Mouse (Mus musculus) left cerebral cortex, postnatal 10 days (tissue): ENCODE measurements around the gene Ttll11. TPM values are rescaled to one million over a fixed set of nuclear protein-coding genes. Genes with fewer than 3 reads are reported as not detected.

Source experiments
- DNase-seq, 2 experiments: peaks; one replicate each; pipeline ENCODE4 v3.0.0; 2021 to 2022; ENCODE audit warnings: low spot score in 2 of 2, mixed read lengths in 1 of 2; ENCODE audit errors: extremely low spot score in 1 of 2
- intact Hi-C: fragments of 180-260 bp; cut with DNase I; formaldehyde crosslinking; loops from one replicate; pipeline ENCODE4 v1.15.1; 2025
- total RNA-seq, 2 experiments: library from RNA; stranded (reverse); gene quantifications; 2 replicates each; pipeline ENCODE4 v1.2.3; 2021

Ttll11 gene
- total RNA-seq, 2 experiments from 2014 or later: 16.1 to 16.3 TPM

DNA sequence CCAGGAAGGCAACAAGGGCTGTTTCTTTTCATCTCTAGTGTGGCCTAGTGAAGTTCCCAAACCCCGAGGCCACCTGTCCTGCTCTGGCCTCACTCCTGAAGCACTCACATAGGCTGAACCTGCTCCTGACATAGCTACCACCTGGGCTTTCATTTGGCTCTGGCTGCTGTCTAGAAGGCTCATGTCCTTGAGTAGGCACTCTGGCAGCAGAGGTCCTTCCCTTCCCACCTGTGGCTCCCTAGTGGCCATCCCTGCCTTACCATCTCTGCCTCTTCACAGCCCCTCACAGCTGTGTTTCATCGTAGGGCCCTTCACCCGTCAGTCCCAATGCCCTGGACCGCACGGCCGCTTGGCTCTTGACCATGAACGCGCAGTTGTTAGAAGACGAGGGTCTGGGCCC lies 258.8 kb downstream of the Ttll11 start:
- no peak for DNase-seq
- intact Hi-C loops: no loop called here

DNA sequence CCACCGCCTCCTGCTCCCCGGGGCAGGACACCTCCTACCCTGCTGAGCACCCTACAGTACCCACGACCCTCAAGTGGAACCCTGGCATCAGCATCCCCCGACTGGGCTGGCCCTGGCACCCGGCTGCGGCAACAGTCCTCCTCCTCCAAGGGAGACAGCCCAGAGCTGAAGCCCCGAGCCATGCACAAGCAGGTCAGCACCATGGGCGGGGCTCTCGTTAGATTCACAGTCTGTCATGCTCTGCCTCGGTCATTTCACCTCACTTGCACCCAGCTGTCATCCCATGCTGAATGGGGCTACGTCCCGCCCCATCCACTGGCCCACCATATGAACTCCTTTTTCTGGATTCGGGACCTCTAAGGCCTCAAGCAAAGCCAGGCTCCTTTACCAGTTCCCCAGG lies 259.2 kb downstream of the Ttll11 start:
- intact Hi-C loops: no loop called here
- DNase-seq: no peak

DNA sequence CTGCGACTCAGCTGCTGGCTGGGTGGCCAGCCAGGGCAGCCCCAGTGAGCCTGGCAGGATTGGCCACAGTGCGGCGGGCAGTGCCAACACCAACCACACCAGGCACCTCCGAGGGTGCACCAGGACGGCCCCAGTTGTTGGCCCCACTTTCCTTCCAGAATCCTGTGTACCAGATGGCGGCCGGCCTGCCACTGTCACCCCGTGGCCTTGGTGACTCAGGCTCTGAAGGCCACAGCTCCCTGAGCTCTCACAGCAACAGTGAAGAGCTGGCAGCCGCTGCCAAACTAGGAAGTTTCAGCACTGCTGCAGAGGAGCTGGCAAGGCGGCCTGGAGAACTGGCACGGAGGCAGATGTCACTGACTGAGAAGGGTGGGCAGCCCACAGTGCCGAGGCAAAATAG lies 259.6 kb downstream of the Ttll11 start:
- intact Hi-C loops: no loop called here
- DNase-seq: peak; percentile 34 to 53

DNA sequence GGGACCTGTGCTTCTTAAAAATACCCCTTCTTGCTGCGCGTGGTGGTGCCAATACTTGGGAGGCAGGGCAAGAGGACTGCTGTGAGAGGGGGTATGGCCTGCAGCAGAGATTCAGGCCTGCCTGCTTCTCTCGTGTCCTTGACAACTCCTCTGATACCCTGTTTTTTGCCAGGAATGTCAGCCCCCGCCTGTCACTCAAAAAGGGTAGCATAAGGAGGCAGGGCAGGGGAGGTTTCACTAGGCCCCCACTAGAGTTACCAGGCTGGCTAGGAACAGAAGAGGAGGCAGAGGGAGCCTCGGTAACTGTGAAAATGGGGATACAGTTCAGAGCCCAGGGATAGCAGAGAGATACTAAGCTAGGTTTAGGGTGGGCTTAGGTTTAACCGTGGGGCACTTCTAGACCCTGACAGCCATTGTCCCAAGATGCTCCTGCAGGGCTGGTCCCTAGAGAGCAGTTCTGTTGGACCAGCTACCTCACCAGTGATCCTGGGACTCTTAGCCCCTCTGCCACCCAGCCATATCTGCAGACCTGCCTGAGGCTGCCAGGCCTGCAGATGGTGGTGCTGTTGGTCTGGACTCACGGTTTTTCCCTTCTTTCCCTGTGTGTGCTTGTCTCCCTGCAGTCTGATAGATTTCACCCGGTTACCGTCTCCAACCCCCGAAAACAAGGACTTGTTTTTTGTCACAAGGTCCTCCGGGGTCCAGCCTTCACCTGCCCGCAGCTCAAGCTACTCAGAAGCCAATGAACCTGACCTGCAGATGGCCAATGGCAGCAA lies 260.3 kb downstream of the Ttll11 start:
- intact Hi-C loops: no loop called here
- no peak for DNase-seq

DNA sequence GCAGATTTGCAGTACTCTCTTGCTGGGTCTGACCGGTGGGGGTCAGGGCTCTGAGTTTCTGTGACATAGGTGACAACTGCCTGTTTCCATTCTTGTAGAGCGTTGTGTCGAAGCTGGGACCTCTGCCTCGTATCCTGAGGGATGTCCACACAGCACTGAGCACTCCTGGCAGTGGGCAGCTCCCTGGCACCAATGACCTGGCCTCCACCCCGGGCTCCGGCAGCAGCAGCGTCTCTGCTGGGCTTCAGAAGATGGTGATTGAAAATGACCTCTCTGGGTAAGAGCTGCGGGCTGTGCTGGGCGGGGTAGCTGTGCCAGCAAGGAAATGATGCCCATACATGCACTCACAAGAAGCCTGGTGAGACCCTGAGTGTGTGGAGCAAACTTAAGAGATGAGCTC lies 261.1 kb downstream of the Ttll11 start:
- intact Hi-C loops: no loop called here

DNA sequence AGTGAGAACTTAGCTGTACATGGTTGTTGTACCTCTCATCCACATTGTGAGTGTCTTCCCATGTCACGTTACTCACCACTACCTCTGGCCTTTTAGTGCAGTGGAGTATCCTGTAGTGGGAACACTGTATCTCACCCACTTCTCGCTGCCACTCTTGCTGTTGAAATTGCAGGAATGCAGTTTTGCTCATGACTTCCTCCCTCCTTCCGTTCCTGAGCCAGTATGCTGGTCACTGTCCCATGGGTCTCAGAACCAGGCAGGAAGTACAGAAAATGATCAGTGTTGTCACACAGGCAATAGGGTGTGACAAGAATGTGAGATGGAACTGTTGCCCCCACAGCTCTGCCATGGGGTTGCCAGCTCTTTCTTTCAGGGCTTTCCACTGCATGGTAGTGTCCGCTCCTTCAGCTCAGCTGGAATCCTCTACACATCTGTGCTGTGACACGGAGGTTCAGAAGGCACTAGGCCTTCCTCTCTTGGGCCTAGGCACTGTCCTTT lies 261.7 kb downstream of the Ttll11 start:
- no peak for DNase-seq
- intact Hi-C loops: no loop called here

More for the DNA sequence above, 261.1 kb downstream of the Ttll11 start:
- DNase-seq: no peak

DNA sequence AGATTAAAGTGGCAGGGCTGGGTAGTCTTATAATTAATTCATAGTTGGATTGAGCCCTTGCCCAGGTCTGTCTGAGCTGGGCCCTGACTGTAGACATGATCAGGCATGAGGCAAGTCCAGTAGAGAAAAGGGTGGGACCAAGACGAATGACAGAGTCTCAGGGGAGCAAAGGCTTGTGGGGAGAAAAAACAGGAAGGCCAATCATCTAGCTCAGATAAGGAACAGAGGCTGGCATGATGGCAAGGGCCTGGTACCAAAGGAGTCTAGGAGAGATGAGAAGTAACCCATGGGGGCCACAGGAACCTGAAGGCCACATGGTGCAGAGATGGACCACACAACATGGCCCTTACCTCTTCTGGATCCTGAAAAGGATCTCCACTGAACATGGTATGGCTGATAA lies 263.5 kb downstream of the Ttll11 start:
- no peak for DNase-seq
- intact Hi-C loops: no loop called here

DNA sequence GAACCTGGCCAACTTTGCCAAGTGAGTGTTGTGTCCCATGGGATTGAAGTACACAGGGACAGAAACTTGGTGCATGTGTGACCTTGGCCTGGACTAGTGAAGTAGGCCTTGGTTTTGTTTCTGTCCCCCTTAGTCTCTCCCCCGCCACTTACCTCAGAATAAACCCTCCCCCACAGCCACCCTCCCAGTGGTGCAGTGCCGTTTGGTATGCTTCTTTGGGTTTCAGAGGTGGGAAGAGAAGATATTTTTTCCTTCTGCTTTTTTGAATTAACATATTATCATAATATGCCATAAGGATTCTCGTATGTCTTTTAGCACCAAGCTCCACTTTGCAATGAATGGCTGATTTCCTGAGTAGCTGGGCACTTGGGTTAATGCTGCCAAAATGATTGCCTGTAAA lies 264.2 kb downstream of the Ttll11 start:
- DNase-seq: no peak
- intact Hi-C loops: no loop called here

DNA sequence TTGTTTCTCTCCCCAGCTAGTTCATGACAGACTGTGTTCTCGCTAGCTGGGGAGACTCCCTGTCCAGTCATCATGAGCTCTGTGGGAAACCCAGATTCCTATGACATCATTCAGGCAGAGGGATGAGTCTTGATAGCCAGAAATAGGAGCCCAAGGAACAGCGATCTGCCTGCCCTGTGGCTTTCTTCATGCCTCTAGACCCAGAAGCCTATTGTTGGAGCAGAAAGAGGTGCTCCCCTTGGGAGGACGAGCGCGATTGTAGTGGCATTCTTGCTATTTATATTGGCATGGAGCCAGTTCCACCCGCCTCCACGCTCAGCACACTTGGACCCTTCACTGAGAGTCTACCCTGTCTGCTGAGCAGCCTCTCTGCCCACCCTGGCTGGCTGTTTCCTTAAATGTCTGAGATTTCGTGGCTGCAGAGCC lies 265.0 kb downstream of the Ttll11 start:
- no peak for DNase-seq
- intact Hi-C loops: no loop called here

DNA sequence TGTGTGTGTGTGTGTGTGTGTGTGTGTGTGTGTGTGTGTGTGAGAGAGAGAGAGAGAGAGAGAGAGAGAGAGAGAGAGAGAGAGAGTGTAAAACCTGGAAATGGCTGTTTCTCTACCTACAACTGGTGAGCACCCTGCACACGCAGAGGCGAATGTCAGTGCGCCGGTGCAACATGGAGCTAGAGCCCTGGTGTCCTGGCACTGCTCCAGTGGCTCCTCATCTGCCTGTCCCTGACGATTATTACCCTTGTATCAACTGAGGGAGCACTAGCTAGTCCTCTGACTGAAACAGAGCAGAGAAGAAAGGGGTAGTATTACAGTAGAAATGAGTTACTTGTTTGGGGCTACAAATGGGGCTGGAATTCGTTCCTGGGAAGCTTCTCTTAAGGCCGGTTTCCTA lies 266.3 kb downstream of the Ttll11 start:
- DNase-seq: no peak
- intact Hi-C loops: no loop called here

DNA sequence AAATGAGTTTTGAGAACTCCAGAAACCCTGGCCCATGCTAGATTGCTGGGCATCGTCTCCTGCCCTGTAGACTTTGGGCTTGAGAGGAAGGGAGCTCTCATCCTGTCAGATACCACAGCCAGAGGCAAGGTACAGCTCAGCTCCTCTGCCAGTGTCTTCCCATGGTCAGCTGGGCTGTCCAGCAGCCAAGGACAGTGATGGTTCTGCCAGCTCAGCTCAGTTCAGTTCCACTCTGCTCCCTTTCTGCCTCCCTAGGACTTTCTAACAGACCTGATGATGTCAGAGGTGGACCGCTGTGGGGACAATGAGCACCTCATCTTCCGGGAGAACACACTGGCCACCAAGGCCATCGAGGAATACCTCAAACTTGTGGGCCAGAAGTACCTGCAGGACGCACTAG lies 267.1 kb downstream of the Ttll11 start:
- DNase-seq: no peak
- intact Hi-C loops: no loop called here

DNA sequence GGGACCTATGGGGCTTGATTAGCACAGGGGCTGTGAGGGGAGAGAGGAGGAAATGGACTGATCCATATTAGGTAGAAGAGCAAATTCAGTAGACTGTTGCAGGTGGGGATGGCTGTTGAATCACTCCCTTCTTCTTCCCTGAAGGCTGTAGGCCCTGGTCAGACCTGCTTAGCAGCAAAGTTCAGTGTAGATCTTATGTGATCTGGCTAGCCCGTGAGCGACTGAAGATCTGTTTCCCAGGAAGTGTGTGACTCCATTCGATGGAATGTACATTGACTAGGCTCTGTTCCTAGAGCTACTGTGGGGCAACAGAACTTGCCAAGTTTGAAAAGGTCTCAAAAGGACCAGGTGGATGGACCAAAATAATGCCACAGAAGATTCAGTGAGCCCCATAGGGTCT lies 276.5 kb downstream of the Ttll11 start:
- intact Hi-C loops: no loop called here
- no peak for DNase-seq

DNA sequence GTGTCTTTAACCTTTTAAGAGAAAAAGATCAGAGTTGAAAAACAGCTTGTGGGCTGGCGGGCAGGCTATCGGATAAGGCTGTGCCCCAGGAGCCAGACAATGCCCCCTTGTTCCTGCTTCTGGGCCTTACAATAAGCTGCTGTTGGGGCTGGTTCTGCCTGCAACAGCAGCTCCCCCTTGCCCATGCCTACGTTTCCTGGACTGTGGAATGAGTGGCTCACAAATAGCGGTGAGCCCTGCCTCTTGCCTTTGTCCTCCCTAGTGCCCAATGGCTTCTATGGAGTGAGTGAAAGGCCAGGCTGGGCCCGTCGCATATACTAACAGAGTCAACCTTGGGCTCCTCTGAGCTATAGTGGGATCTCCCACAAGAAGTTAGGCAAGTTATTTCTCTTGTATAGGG lies 277.1 kb downstream of the Ttll11 start:
- intact Hi-C loops: no loop called here
- DNase-seq: no peak

DNA sequence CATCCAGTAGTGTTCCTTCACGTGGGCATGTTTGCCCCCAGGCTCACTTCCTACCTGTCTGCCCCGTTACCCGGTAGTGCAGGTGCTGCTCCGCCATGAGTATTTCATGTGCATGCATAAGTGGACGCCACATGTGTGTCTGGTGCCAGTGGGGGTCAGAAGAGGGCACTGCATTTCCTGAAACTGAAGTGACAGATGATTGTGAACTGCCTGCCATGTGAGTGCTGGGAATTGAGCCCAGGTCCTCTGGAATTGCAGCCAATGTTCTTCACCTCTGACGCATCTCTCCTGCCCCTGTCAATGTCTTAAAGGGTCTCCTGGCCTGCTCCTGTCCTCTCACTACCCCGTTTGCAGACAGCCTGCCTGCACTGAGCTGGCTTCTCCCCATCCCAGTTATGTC lies 277.7 kb downstream of the Ttll11 start:
- intact Hi-C loops: no loop called here
- no peak for DNase-seq

Other genes starting within 250 kb of the Ttll11 start
- 100 to 1,000 TPM; 167 to 177 TPM for gene Ndufa8, start 69.5 kb upstream of the Ttll11 start, total RNA-seq
- gene Morn5, start 69.5 kb upstream of the Ttll11 start, total RNA-seq: 1 to 10 TPM; 1.0 to 1.6 TPM
- gene Lhx6, start 125.5 kb upstream of the Ttll11 start, total RNA-seq: 10 to 100 TPM; 26.1 to 29.5 TPM
- gene Mrrf, start 156.5 kb upstream of the Ttll11 start, total RNA-seq: 10 to 100 TPM; 16.1 to 17.3 TPM
- 10 to 100 TPM; 53.4 to 54.7 TPM for gene Rbm18, start 156.9 kb upstream of the Ttll11 start, total RNA-seq